Mouse (Mus musculus) yolk sac, embryonic 10.5 days (tissue): ENCODE results near the gene Xpo5.

Experiments
- DNase-seq: peaks from one replicate; pipeline ENCODE4 v3.0.0-alpha.2; 2017; ENCODE audit warnings: low spot score

Xpo5 gene

GRCm38 (mm10) chr17:46202421-46203071 is at the start of gene Xpo5, which contains the start of gene Polh:
TSS of gene Xpo5 (plus strand) at chr17:46202782.
TSS of gene Polh (minus strand) at chr17:46202645.
- DNase-seq: peak; percentile 94

- peak; percentile 92 for DNase-seq
Observed at GRCm38 (mm10) chr17:46152847-46153782, 49.5 kb upstream of the Xpo5 start, which contains the start of gene Mad2l1bp. TSS of gene Mad2l1bp (minus strand) at chr17:46153553.

- no peak for DNase-seq
Observed at GRCm38 (mm10) chr17:46154336-46154735, 48.2 kb upstream of the Xpo5 start.

- no peak for DNase-seq
Observed at GRCm38 (mm10) chr17:46156680-46157079, 45.9 kb upstream of the Xpo5 start.

GRCm38 (mm10) chr17:46157131-46157530 is 45.5 kb upstream of the Xpo5 start:
- no peak for DNase-seq

GRCm38 (mm10) chr17:46159236-46159635 is 43.3 kb upstream of the Xpo5 start:
- DNase-seq: peak; percentile 36

- DNase-seq: peak; percentile 94
Observed at GRCm38 (mm10) chr17:46160090-46160662, 42.4 kb upstream of the Xpo5 start.

- DNase-seq: peak; percentile 97
Observed at GRCm38 (mm10) chr17:46160686-46161085, 41.9 kb upstream of the Xpo5 start, which contains the start of gene Gtpbp2. TSS of gene Gtpbp2 (plus strand) at chr17:46161032.

- DNase-seq: no peak
Observed at GRCm38 (mm10) chr17:46161179-46161578, 41.4 kb upstream of the Xpo5 start.

GRCm38 (mm10) chr17:46161710-46162109 is 40.9 kb upstream of the Xpo5 start:
- no peak for DNase-seq

- peak; percentile 31 for DNase-seq
Observed at GRCm38 (mm10) chr17:46162551-46162950, 40.0 kb upstream of the Xpo5 start.

GRCm38 (mm10) chr17:46162951-46163421 is 39.6 kb upstream of the Xpo5 start:
- peak; percentile 76 for DNase-seq

- DNase-seq: no peak
Observed at GRCm38 (mm10) chr17:46164301-46164700, 38.3 kb upstream of the Xpo5 start.

- no peak for DNase-seq
Observed at GRCm38 (mm10) chr17:46164791-46165190, 37.8 kb upstream of the Xpo5 start.

- no peak for DNase-seq
Observed at GRCm38 (mm10) chr17:46165460-46165859, 37.1 kb upstream of the Xpo5 start.

GRCm38 (mm10) chr17:46166270-46166669 is 36.3 kb upstream of the Xpo5 start:
- no peak for DNase-seq

GRCm38 (mm10) chr17:46167014-46167413 is 35.6 kb upstream of the Xpo5 start:
- no peak for DNase-seq

- DNase-seq: peak; percentile 67
Observed at GRCm38 (mm10) chr17:46168318-46168717, 34.3 kb upstream of the Xpo5 start.

GRCm38 (mm10) chr17:46168768-46169167 is 33.8 kb upstream of the Xpo5 start:
- DNase-seq: no peak

GRCm38 (mm10) chr17:46170538-46170937 is 32.0 kb upstream of the Xpo5 start:
- DNase-seq: peak; percentile 36

GRCm38 (mm10) chr17:46182273-46182672 is 20.3 kb upstream of the Xpo5 start:
- DNase-seq: no peak

- no peak for DNase-seq
Observed at GRCm38 (mm10) chr17:46188829-46189228, 13.8 kb upstream of the Xpo5 start.
